Mouse (Mus musculus) frontal cortex, adult (tissue): Measurements from ENCODE around the gene Fbxw4.
"Not testable (repeated sequence)": the region's sequence is repeated elsewhere in the genome, so short reads cannot be mapped to it uniquely, and the experiment has no call there.

Experiments
- ATAC-seq: cut with Nextera tagmentation; 2 replicates; pipeline ENCODE4 v1.9.2; 2017; ENCODE audit warnings: mild to moderate bottlenecking, moderate library complexity, mixed read lengths; ENCODE audit not compliant: low TSS enrichment

The Fbxw4 gene

DNA sequence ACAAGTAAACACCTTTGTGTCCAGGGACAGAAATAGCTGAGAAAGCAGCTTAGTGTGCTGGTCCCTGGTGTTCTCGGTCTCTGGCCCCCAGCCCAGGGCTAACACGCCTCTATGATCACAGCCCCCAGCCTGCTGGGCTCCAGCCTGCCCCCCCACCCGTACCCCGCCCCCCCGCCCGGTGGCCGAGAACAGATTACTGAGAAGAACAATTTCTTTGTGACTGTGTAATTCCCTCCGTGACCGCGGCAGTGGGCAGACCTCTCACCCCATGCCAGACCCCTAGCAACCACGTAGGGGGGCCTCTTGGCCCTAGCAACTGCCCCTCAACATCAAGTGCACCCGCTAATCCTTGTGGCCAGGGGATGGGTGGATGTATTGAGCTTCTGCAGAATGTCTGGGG lies 79.9 kb downstream of the Fbxw4 start:
- ATAC-seq, result no peak

DNA sequence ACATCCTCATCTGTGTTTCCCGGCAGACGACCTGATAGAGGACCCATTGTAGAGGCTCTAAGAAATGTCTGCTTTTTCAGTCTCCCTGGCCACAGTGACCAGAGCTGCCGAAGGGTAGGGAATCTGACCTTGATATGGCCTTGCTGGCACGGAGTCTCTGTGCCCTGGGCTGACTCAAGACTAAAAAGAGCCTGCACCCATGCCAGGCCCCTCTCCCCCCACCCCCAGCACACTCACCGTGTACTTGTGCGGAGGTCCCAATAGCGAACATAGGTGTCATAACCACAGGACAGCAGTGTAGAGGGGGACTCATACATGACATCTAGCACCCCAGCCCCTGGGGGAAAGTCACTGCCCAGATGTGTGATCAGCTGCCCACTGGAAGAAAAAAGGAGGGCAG lies 80.7 kb downstream of the Fbxw4 start:
- ATAC-seq, result no peak

- no peak for ATAC-seq
These were observed 81.1 kb downstream of the Fbxw4 start for GRCm38 (mm10) chr19:45578976-45579375.

DNA sequence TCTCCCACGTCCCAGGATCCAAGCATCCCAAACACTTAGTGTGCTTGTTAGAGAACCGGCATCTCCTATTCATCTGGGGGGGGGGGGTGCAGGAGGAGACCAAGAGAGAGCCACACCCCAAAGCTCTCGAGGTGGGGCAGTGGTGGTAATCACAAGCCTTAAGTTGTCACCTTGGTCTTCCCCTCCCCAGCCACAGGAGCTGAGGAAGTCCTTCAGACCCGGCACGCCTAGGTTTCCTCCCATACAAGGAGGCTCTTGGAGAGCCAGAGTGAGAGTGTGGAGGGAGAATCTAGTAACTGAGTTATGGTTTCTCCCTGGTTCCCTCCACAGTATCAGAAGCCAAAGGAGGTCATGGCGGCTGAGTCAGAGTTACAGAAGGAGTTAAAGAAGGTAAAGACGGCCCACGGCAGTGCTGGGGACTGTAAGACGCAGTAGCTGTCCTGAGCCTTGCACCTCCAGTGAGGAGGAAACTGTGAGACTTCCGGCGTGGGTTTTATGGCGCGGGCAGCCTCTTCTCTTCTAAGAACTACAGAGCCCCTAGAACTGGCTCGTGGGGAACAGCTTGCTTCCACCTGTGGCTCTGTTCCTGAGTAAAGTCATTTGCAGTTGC lies 82.9 kb downstream of the Fbxw4 start:
- ATAC-seq, result no peak

DNA sequence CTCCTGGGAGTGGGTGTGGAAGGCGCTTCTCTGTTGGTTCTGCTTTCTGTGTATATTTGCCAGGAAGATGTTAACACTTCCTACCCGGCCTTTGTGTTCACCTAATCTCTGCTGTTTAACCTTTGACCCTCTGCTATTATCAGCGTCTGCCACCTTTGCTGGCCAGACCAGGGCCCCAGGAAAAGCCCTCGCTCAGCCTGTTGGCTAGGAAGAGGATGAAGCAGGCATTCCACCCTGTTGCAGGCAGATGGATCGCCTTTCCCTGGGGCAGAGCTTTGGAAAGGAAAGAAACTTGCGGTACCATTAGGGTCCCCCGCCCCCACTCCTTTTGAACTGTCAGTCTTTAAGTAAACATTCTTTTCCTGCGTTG lies 84.5 kb downstream of the Fbxw4 start:
- no peak for ATAC-seq

DNA sequence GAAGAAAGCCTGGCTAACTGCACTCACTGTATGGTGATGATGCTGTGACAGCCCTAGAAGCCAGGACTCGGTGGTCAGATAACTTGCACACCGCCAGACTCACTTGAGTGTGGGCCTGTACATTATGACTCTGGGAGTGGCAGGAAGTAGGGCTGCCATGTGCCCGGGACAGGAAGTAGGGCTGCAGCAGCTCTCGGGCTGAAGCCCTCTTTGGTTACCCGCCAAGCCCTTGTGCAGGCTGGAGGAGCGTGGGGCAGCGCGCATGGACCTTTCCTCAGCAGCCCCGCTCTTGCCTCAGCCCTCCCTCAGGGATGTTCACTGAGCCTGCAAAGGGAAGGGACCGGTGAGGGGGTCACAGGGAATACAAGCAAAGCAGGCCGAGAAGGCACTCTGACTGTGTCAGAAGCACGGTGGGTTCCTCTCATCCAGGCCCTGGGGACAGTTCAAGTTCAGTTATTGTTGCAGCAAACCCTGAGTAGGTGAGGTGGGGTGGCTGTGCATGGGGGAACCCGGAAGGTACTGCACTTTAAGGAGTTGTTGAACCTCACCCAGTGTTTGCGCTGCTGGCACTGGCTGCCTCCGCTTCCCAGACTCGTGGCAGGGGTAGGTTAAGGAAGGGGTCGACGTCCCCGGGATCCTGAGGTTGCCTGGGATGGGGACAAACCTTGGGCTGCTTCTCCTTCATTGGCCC lies 85.0 kb downstream of the Fbxw4 start:
- no peak for ATAC-seq

- no peak for ATAC-seq
These were observed 85.7 kb downstream of the Fbxw4 start for GRCm38 (mm10) chr19:45574339-45574898.

DNA sequence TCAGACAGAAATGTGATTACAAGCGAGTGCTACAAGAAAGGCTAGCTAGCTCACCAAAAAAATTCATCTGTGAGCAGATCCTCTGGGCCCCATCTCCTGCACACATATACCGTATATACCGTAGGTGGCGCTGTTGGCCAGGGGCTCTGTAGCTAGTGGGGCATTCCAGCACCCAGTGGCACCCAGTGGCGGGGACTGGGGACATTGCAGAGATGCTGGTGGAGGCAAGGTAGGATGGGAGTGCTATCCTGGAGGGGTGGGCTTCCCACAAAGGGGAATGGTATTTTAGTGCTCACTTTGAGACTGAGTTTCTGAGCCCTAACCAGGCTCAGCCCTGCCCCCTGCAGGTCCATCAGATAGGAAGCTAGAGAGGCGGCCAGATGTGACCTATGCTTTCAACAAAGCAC lies 86.2 kb downstream of the Fbxw4 start:
- peak; percentile 78 for ATAC-seq

GRCm38 (mm10) chr19:45573033-45573432 lies 87.1 kb downstream of the Fbxw4 start:
- ATAC-seq, result no peak

DNA sequence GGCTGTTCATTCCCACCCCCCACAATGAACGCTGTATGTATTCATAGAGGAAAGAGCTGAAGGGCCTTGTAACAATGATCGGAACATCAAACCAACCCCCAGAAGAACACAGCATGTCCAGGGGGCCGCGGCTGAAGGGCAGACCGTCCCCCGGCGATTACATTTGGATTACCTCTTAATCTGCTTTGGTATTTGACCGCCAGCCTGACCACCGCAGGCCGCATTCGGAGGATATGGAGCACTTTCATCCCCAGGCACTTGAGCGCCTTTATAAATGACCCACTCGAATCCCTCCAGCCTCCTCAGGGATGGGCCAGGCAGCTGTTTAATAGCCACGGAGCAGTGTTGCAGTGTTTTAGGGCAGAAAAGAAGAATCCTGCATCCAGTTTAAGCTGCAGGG lies 92.7 kb downstream of the Fbxw4 start:
- no peak for ATAC-seq

DNA sequence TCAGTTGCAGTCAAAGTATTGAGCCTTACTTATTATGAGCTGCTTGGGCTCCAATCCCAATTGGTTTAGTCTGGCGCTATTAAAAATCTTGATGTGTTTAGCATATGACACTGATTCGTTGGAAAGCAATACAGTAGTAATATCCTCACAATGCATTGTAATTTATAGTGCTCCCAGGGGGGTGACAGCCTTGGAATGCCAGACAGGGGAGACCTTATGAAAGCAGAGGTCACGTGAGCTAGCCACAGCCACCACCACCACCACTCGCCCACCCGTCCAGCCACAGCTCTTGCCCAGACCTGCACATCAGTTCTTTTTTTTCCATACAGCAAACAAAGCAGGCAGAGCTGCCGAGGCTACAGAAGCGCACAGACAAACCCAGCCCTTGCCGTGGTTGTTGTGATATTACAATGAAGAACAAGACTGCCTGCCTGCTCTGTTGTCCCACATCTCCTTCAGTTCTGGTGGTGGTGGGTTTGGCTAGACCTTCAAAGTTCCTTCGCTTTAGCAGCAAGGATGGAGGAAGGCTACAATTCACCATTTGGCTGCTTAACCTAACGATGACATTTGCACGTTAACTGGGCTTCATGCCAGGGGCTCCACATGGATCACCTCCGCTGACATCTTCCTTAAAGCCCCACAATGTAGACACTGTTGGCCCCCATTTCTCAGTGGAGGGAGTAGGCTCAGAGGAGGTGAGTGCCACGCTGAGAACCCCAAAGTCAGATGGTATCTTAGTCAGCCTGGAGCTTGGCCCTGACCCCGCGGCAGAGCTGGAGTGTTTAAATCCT lies 94.0 kb downstream of the Fbxw4 start:
- no peak for ATAC-seq

DNA sequence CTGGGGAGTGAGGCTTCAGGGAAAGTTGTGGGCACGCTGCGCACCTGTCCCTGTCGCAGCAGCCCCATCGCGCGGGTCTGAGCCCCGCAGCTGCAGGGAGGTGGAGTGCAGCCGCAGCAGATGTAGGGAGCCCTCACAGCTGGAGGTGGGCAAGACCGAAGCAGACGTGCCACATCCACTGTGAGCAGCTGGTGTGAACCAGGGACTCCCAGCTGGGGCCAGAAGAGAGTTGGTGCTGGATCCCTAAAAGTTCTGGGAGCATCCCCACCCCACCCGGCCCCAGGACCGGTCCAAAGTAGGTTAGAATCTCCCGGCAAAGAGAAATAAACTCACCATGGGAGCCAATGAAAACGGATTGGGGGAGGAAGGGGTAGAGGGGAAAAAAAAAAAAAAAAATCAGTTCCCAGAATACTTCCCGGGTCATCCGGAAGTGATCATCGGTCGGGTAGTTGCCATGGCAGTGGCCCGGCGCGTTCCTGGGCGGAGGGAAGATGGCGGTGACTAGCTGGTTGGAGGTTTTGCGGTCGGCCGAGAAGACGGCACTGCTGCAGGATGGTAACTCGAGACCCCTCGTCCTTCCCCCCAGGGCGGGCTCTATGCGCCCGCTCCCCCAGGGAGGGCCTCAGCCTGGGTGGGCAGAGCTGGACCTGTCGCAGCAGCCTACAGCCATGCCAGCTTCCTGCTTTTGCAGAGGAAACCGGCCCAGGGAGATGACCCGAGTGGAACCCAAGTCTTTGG lies 99.8 kb downstream of the Fbxw4 start, which contains the start of the genes Poll and Gm17018:
Gene Poll (minus strand): TSS at position 379 of the 738 bp plus-strand sequence.
Gene Gm17018 (plus strand): TSS at position 463 of the 738 bp plus-strand sequence.
- ATAC-seq, result peak; percentile 97

- no peak for ATAC-seq
These were observed 106.0 kb downstream of the Fbxw4 start for GRCm38 (mm10) chr19:45554136-45554535.

DNA sequence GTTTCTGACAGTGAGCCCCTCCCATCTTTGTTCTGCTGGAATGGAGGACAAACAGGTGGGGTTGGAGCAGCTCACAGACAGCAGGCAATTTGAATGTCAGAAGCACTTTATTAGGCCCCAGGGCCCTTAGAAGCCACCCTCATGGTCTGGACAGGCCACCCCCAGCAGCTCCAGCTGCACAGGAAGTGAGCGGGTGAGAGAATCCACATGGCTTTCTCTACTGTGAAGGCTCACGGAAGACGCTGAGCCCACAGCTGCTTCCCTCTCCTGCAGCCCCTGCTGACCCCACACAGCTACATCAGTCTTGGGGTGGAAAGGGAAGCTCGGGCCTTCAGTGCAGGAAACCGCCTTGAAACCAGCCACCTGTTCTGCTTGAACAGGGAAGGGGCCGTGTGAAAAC lies 107.9 kb downstream of the Fbxw4 start:
- ATAC-seq, result no peak

DNA sequence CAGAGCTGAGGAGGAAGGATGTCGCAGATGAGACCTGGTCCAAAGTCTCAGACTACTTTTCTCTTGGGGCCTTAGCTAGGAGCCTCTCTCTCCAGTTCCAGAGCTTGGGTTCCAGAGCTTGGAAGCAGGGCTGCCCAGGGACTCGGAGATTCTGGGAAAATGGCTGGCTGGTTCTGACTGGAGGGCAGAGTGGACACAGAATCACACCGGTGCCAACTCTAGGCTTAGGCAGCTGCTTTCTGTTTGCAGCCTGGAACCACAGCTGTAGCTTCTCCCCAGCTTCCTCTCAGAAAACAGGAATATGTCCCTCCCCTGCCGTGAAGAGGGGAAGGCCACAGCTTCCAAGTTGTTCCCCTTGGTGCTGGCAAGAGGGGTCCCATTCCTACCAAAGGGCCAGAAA lies 110.2 kb downstream of the Fbxw4 start:
- no peak for ATAC-seq

GRCm38 (mm10) chr19:45549128-45549915 lies 110.8 kb downstream of the Fbxw4 start:
- no peak for ATAC-seq

DNA sequence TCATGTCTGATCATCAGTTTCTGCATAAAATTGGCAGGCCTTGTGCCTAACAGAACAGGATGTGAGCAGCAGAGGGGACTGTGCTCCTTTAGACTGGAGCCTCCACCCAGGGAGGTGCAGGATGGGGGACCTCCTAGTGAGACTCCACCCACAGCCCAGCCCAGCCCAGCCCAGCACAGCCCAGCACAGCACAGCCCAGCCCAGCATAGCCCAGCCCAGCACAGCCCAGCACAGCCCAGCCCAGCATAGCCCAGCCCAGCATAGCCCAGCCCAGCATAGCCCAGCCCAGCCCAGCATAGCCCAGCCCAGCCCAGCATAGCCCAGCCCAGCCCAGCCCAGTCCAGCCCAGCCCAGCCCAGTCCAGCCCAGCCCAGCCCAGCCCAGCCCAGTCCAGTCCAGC lies 111.9 kb downstream of the Fbxw4 start:
- ATAC-seq, result not testable (repeated sequence)

GRCm38 (mm10) chr19:45544925-45545321 lies 115.2 kb downstream of the Fbxw4 start:
- ATAC-seq, result peak; percentile 76

DNA sequence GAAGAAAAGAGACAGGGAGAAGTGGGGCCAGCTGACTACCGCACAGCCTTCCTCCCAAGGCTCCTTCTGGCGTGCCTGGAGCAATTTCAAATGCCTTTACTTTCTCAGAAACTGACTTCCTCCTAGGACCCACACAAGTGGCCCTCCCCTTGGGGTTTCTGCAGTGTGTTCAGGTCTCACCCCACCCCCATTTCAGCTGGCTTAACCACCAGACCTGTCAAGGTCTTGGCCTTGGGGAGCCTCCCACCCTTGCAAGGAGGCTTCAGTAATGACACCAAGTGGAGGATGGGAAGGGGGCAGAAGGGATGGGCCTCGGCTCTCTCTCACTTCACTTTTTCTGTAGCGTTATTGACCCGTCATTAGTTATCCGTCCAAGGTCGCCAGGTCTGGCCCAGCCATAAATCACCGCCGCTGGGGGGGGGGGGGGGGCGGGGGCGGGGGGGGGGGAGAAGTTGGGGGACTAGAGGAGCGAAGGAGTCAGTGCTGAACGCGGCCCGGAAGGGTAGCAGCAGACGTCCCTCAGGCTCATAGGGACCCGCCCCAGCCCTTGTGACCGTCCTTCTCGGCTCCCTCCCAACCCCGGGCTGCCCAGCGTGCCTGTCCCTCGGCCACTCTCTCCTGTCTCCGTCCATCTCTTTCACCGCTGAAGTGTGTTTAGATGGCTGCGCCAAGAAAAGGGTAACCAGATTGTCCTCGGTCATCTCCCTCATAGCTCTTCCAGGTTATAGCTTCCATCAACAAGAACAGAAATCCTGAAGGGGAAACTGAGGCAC lies 115.8 kb downstream of the Fbxw4 start:
- ATAC-seq, result 0 out of 2 replicates have a peak, but pooled peaks have one; percentile 5

DNA sequence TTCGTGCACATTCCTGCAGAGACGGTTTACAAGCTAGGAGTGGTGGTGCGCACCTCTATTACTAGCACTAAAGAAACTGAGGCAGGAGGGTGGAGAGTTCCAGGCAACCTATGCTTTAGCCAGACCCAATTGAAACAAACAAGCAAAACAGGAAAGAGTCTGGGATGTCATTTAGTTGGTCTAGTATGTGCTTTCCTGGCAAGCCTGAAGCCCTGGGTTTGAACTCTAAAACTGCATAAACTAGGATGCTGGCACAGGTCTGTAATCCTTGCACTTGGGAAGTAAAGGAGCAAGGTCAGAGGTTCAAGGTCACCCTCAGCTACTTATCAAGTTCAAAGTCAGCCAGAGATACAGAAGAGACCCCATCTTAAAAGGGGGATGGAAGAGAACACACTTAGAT lies 118.1 kb downstream of the Fbxw4 start:
- ATAC-seq, result no peak
